Mouse (Mus musculus) activated CD4-positive, CD25-positive, alpha-beta regulatory T cell, adult 4 months (primary cell): ENCODE data around the gene Phldb3. TPM values are rescaled to one million over a fixed set of nuclear protein-coding genes. Genes with fewer than 3 reads are reported as not detected.

Source experiments
- ATAC-seq: one replicate; pipeline ENCODE4 v1.8.0; 2017
- polyA plus RNA-seq, 2 experiments: library from polyadenylated mRNA; unstranded; fragments of 100-300 nt; shearing (Covaris generic); gene quantifications; one replicate each; pipeline ENCODE4 v1.2.1; 2017

The Phldb3 gene
- polyA plus RNA-seq, 2 experiments from 2014 or later, result 0.25 to 0.73 TPM

DNA sequence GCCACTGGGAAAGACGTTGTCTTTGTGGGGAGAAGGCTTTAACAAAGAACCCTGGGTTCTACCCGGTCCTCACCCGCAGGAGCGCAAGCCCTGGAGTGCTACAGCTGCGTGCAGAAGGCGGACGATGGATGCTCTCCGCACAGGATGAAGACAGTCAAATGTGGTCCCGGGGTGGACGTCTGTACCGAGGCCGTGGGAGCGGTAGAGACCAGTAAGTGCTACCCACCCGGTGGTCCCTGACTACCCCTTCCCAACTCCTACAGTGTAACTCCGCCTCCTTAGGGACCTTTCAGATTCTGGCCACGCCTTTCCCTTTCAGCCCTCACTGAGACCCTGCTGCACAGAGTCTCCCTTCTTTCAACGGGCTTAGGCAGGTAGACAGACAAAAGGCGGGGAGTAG, 26.5 kb downstream of the Phldb3 start:
- ATAC-seq, result no peak

DNA sequence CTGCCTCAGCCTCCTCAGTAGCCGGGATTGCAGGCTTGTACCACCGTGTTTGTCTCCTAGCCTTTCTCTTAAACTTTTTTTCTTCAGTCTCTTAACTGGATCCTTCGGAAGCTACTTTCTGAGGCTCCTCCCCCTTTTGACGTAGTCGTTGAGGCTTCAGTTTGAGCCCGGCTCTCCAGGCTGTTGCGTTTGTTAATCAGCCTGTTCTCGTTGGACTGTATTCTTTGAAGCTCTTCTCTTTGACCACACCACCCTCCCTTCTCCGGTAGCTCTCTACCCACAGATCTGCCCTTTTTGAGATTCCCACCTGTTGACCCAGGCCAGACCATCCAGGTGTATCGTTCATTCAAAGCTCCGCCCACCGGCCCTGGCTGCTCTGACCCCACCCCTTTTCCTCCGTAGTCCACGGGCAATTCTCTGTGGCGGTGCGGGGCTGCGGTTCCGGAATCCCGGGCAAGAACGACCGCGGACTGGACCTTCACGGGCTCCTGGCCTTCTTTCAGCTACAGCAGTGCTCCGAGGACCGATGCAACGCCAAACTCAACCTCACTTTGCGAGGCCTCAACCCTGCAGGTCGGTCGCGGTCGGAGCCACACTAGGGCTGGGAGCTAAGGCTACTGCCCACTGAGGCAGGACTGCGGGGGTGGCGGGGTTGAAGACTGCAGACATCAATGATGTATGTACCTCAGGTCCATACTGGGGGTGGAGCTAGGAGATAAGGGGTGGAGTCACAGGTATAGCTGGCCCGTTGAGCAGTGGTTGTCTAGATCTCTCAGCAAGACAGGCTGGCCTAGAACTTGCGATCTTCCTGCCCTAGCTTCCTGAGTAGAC, 27.7 kb downstream of the Phldb3 start:
- ATAC-seq, result peak; percentile 47

DNA sequence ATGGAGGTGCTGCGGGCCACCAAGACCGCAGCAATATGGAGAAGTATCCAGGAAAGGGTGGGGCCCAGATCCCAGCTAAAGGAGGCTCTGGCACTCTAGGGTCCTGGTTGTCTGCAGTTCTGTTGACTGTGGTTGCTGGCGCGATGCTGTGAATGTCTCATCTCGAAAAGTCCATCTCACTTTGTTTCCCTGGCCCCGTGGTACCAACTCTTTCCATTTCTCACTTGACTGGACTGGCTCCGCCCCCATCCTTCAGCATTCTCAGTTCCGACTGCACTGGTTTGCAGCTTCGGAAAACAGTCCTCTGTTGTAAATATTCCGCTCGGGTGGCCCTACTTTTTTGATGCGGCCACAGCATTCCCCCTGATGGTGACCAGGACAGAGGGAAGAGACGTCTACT, 29.9 kb downstream of the Phldb3 start:
- no peak for ATAC-seq

DNA sequence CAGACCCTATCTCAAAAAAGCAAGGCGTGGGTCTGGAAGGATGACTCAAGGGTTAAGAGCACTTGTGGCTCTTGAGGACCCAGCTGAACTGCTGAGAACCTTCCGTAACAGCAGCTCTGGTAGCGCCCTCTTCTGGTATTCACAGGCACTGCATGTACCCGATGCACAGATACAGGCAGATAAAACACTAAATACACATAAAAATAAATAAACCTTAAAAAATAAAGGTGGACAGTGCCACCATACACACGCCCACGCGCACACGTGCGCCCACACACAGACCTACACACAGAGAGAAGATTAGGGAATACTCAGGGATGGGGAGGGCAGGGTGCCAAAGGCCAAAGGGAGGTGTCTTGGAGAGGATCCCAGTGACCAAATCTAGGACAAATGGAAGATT, 31.9 kb downstream of the Phldb3 start:
- ATAC-seq, result no peak

DNA sequence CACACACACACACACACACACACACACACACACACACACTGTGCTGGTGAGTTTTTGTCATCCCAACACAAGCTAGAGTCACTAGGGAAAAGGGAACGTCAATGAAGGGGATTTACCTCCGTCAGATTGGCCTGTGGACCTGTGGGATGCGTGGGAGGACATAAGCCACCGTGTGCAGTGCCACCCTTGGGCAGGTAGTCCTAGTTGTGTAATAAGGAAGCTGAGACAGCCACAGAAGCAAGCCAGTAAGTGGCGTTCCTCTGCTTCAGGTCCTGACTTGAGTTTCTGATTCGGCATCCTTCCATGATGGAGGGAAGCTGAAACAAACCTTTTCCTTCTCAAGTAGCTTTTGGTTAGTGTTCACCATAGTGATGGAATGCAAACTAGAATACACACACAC, 33.9 kb downstream of the Phldb3 start:
- no peak for ATAC-seq

DNA sequence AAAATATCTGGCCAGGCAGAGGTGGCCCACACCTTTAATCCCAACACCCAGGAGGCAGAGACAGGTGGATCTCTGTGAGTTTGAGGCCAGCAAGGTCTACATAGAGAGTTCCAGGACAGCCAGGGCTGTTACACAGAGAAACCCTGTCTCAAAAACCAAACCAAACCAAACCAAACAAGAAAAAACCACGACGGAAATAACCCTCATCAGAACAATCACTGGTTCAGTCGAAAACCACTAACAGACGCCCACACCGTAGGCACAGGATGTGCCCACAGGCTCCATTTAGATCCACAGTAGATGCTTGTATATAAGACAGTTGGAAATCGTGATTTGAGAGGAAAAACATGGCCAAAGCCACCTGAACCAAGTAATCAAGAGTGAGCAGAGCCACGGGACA, 34.4 kb downstream of the Phldb3 start:
- peak; percentile 87 for ATAC-seq

DNA sequence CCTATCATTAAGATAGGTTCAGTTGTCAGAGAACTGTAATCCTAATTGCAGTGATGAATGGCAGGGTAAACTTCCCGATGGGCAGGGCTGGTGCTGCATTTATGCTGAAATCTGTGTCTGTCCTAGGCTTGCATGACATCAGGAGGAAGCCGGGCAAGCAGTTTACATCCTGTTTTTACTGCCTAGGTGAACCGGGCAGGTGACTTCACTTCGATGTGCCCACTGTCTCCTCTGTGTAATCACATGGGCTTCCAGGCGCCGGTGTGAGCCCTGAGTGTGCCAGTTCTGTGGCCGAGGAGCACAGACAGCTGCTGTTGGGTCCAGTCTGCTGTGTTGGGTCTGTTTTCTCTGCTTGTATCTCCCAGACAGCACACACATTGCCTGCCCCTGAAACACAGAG, 35.9 kb downstream of the Phldb3 start:
- peak; percentile 47 for ATAC-seq

DNA sequence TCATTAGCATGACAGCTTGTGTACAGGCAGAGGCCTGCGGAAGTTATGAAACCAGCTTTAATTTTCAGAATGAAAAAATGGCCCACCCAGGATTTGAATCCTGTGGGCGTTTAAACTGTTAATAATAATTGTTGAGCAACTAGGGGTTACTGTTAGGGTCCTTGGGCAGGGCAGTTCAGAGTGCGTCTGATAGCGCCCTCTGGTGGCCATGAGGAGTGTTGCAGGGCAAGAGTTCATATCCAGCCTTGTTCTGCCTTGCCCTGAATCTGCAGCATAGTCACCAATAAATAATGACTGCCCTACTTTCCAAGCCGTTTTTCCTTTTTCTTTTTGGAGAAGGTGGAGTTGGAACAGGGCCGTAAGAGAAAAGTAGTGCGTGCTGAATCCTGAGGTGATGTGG, 43.1 kb downstream of the Phldb3 start:
- no peak for ATAC-seq

DNA sequence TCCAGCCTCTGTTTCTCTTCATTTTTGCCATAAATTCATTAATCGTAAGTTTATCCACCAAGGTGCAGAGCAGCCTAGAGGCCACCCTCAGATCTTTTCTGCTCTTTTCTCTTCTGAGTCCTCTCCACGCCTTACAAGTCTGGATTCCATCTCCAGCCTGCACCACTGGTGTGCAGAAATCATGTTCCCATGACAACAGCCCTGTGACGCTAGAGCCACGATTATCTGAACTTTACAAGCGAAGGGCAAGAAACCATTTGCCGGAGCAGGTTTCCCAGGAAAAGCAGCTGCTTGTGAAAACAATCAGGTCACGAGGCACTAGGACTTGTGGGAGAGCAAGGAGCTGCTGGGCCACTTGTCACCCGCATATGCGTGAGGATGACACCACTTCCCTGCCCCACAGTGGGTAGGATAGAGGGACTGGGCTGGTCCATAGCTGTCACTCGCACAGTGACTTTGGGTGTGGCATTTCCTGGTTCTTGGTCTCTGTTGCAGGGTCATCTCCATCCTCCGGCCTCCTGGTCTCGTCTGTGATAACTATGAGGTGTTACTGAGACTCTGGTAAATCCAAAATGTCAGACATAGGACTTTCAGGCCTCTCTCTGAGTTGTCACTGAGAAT, 49.3 kb downstream of the Phldb3 start:
- no peak for ATAC-seq

DNA sequence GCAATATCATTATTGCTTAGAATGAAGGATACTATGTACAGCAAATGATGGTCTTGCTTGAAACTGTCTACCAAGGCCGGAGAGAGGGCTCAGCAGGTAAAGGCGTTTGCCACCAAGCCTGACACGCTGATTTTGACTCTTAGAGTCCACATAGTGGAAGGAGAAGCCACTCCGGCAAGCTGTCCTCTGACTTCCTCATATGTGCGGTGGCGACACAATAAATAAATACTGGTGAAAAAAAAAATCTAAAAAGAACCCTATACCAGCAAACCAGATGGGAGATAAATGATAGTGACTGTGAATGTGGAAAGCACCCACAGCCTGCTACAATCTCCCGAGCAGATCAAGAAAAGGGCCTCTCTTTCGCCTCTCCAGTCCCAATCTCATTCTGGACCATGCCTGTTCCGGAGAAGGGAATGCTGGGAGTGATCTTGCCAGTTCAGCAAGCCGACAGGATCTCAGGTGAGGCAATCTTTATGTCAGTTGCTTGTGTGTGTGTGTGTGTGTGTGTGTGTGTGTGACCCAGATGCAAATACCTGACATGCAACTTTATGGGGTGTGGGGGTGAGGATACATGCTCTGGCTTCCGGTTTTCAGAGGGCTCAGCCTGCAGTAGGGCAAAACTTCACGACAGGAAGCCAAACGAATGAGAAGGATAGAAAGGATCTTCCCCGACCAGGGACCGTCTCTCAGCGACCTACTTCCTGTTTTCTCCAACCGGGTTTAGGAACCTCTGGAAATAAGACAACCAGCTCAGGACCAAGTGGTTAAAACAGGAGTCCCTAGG, 50.7 kb downstream of the Phldb3 start:
- ATAC-seq, result peak; percentile 77

DNA sequence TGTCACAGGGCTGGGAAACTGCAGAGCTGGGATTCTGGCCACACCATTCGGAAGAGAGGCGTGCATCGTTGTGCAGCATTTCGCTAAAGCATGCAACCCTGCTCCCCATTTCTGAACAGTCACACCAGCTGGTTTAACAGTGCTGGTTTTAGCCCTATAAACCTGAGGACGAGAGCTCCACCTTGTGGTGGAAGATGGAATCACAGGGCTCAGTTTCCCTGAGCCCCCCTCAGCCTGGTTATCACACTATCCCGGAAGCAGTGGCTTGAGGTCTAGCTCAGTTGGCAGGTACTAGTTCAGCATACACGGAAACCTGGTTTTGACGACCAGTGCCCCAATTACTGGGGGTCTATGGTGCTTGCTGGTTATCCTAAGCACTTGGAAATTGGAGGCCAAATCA, 52.0 kb downstream of the Phldb3 start:
- peak; percentile 67 for ATAC-seq

DNA sequence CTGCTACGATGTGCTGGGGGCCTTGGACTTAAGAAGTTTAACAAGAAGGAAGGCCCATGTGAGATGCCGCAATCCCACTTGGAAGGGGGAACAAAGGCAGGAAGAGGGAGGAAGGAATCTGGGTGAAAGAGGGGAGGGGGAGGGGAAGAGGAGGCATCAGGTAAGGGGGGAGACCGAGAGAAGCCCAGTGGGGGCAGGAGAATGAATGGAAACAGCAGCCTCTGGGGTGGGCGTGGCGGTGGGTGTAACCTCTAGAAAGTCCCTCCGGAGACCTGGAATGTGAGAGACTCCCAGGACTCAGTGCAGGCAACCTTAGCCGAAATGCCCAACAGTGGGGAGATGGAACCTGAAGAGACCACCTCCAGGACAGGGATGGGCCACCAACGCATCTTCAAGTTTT, 53.7 kb downstream of the Phldb3 start:
- ATAC-seq, result no peak

DNA sequence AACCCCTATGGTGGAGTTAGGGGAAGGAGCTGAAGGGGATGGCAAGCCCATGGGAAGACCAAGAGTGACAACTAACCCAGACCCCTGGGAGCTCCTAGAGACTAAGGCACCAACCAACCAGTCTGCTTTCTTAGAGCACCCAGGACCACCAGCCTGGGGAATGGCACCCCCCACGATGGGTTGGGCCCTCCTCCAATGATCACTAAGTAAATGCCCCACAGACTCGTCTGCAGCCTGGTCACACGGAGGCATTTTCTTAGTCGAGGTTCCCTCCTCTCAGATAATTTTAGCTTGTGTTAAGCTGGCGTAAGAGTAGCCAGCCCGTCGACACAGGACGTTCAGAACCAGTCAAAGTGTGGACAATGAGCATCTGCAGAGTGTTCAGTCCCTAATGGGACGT, 54.4 kb downstream of the Phldb3 start:
- no peak for ATAC-seq

DNA sequence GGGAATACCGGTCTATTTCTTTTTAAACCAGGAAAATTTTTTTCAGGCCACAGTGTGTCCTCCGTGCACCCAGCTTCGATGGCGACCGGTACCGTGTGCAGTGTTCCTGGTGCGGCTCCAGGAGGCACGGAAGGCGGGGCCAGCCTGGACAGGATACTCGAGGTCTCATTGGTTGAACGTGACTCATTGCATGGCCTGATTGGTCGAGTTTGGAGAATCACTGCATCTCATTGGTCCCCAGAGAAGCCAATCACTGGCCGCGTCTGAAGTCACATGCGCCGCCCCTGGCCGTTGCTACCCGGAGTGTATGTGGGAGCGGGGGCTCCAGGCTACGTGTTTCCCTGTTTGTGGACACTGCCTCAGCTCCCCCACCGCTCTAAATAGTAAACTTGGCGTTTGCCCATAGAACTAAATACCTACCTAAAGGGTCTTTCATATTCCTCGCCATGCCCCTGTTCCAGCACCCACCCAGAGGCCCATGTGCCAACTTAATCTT, 61.4 kb downstream of the Phldb3 start:
- ATAC-seq, result no peak

DNA sequence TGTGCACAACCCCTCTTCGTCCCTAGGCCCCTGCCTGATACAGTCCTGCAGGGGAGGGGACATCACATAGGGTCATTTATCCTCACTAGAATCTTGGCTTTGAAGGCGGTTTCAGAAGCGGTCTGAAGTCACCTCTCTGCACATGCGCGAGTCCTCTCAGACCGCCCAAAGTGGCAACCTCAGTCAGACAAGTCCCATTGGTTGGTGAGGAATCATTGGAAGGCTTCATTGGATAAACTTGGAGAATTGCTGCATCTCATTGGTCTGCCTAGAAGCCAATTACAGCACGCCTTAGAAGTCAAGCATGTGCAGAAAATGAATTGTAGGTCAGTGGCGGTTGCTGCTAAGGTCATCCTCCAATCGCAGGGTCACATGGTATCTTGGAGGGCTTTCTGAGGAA, 66.0 kb downstream of the Phldb3 start, which contains the start of gene Tex101:
Tex101 (minus strand) TSS at position 101 of the 400 bp plus-strand sequence.
- no peak for ATAC-seq

Other genes with a start within 250 kb of the Phldb3 start
- gene Kcnn4, start 240.5 kb upstream of the Phldb3 start, polyA plus RNA-seq, result 100 to 1,000 TPM; 101 to 105 TPM
- gene Smg9, start 211.1 kb upstream of the Phldb3 start, polyA plus RNA-seq, result 10 to 100 TPM; 24.1 to 31.0 TPM
- not detected for gene Irgc1, start 158.5 kb upstream of the Phldb3 start, polyA plus RNA-seq
- 1 to 10 TPM; 1.1 to 1.5 TPM for gene Plaur, start 148.3 kb upstream of the Phldb3 start, polyA plus RNA-seq
- not detected for gene Cadm4, start 128.7 kb upstream of the Phldb3 start, polyA plus RNA-seq
- not detected for gene Zfp428, start 103.8 kb upstream of the Phldb3 start, polyA plus RNA-seq
- gene AC161166.1, start 98.3 kb upstream of the Phldb3 start, polyA plus RNA-seq, result under 1 TPM in 1 of 2 experiments, not detected in 1; 0.17 TPM
- 1 to 10 TPM; 1.5 to 1.8 TPM for gene Irgq, start 80.1 kb upstream of the Phldb3 start, polyA plus RNA-seq
- not detected for gene Pinlyp, start 64.6 kb upstream of the Phldb3 start, polyA plus RNA-seq
- gene Xrcc1, start 64.5 kb upstream of the Phldb3 start, polyA plus RNA-seq, result 10 to 100 TPM; 19.9 to 30.3 TPM
- gene Ethe1, start 23.2 kb upstream of the Phldb3 start, polyA plus RNA-seq, result 10 to 100 TPM; 19.0 to 21.6 TPM
- gene Zfp575, start 23.1 kb upstream of the Phldb3 start, polyA plus RNA-seq, result under 1 TPM in 1 of 2 experiments, not detected in 1; 0.12 TPM
- gene Lypd3, start 25.8 kb downstream of the Phldb3 start, polyA plus RNA-seq, result not detected
- not detected for gene Tex101, start 65.9 kb downstream of the Phldb3 start, polyA plus RNA-seq
- gene BC049730, start 98.5 kb downstream of the Phldb3 start, polyA plus RNA-seq, result not detected
- not detected for gene Gm4763, start 116.1 kb downstream of the Phldb3 start, polyA plus RNA-seq
- gene Cd177, start 149.5 kb downstream of the Phldb3 start, polyA plus RNA-seq, result under 1 TPM; 0.28 TPM
- gene Ceacam10, start 166.4 kb downstream of the Phldb3 start, polyA plus RNA-seq, result not detected